Mouse (Mus musculus): ENCODE measurements around the gene Inpp5b. TPM values are rescaled to one million over a fixed set of nuclear protein-coding genes. Genes with fewer than 3 reads are reported as not detected.

Inpp5b gene
- polyA plus RNA-seq (2017; shearing (Covaris generic)), result 124 TPM

GRCm38 (mm10) chr4:124741376-124742343 lies at the start of gene Inpp5b:
Gene Inpp5b (plus strand): TSS chr4:124741850.

GRCm38 (mm10) chr4:124693135-124693894 lies 48.3 kb upstream of the Inpp5b start, which contains the start of gene Utp11:
Gene Utp11 (minus strand): TSS chr4:124693600.

GRCm38 (mm10) chr4:124700248-124700971 lies 41.2 kb upstream of the Inpp5b start, which contains the start of gene Fhl3:
Gene Fhl3 (plus strand): TSS chr4:124700701.

GRCm38 (mm10) chr4:124714545-124715481 lies 26.8 kb upstream of the Inpp5b start, which contains the start of gene Sf3a3:
Gene Sf3a3 (plus strand): TSS chr4:124714776.

DNA sequence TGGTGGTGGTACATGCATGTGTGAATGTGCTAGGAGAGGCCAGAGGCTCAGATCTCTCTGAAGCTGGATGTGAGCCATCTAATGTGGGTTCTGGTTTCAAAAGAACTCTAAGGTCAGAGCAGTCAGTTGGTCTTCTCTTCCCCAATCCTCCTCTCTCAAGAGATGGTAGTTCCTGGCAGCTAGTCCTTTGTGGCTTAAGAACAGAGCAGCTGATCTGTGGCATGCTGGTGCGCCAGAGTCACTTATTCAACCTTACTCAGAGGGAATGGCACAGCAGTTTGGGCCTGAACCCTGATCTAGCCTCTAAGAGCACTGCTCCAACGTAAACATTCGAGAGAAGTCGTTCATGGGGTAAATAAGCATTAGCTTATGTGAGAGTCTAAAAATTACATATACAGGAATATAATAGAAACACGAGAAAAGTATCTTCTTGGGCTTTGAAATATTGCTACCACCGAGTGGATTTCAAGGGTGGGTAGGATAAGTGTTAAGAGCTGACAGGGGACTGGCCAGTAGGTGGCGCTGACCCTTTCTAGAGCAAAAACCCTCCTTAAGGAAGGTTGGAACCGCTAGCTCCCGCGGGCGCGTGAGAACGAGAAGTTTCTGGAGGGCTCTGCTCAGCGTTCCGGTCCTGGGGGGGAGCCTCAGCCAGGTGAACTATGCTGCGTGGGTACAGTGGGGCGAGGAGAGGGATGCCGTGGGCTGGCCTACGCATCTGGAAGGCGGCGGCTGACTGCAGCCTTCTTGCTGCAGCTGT lies 60.1 kb downstream of the Inpp5b start, which contains the start of gene Mtf1:
TSS of gene Mtf1 (plus strand) at position 553 of the 757 bp plus-strand sequence.

DNA sequence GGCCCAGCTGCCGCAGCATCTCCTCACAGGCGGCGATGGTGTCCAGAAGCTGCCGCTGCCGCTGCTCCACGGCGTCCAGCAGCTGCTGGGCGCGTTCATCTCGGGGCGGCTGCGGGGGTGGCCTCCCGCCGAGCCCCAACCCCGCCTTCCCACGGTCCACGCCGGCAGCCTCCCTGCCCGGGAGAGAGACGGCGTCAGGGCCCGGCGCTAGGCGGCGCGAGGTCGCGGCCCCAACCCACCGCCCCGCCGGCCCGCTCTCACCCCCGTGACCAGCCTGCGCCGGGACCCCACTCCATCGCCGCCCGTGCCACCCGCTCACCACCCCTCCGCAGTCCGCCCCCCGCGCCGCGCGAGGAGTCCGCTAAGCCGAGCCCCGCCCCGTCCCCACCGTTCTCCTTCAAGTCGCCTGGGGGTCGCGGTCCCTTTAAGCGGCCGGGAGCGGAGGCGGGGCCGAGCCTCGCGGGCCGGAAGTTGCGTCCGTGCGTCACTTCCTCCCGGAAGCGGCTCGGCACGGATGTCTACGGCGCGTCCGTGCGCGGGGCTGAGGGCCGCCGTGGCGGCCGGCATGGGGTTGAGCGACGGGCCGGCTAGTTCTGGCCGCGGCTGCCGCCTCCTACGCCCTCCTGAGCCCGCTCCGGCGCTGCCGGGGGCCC lies 108.7 kb downstream of the Inpp5b start, which contains the start of gene Yrdc:
TSS of gene Yrdc (plus strand) at position 419 of the 653 bp plus-strand sequence.

Other genes starting within 250 kb of the Inpp5b start
- 0.28 TPM for gene 3100002H09Rik, start 131.0 kb upstream of the Inpp5b start, polyA plus RNA-seq (2017; shearing (Covaris generic))
- not detected for gene Pou3f1, start 85.0 kb upstream of the Inpp5b start, polyA plus RNA-seq (2017; shearing (Covaris generic))
- gene Utp11, start 48.2 kb upstream of the Inpp5b start, polyA plus RNA-seq (2017; shearing (Covaris generic)), result 61.4 TPM
- 0.84 TPM for gene Fhl3, start 41.1 kb upstream of the Inpp5b start, polyA plus RNA-seq (2017; shearing (Covaris generic))
- gene Sf3a3, start 27.1 kb upstream of the Inpp5b start, polyA plus RNA-seq (2017; shearing (Covaris generic)), result 133 TPM
- gene Mtf1, start 60.3 kb downstream of the Inpp5b start, polyA plus RNA-seq (2017; shearing (Covaris generic)), result 17.9 TPM
- gene Yrdc, start 108.8 kb downstream of the Inpp5b start, polyA plus RNA-seq (2017; shearing (Covaris generic)), result 86.9 TPM
- 25.3 TPM for gene 1110065P20Rik, start 109.3 kb downstream of the Inpp5b start, polyA plus RNA-seq (2017; shearing (Covaris generic))
- gene Maneal, start 120.3 kb downstream of the Inpp5b start, polyA plus RNA-seq (2017; shearing (Covaris generic)), result 2.2 TPM
- 0.08 TPM for gene Epha10, start 139.0 kb downstream of the Inpp5b start, polyA plus RNA-seq (2017; shearing (Covaris generic))
- 14.6 TPM for gene 9930104L06Rik, start 195.2 kb downstream of the Inpp5b start, polyA plus RNA-seq (2017; shearing (Covaris generic))
- gene Cdca8, start 197.5 kb downstream of the Inpp5b start, polyA plus RNA-seq (2017; shearing (Covaris generic)), result 6.8 TPM
- not detected for gene Rspo1, start 244.6 kb downstream of the Inpp5b start, polyA plus RNA-seq (2017; shearing (Covaris generic))

Measured in CD4-positive, CD25-positive, alpha-beta regulatory T cell (primary cell).